Mouse (Mus musculus): ENCODE measurements around the gene Cdc27.
"Not testable (repeated sequence)": the region's sequence is repeated elsewhere in the genome, so short reads cannot be mapped to it uniquely, and the experiment has no call there.

The Cdc27 gene

DNA sequence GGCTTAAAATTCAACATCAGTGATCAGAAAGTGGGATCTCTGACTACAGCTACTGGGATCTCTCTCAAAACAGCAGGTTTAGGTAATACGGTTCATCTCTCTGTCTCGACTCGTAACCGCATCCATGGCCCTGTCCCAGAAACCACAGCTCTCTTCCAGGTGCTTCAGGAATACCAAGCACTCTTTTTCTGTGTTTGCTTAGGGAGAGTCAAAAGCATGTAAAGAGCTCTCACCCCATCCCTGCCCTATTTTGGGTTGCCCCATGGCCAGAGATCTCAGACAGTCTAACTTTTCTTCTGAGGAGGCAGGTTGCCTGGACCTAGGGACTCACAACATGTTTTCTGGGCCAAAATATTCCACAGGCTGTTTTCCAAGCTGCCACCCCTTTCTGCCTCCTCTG, 17.9 kb upstream of the Cdc27 start:
- peak; percentile 17 for DNase-seq

DNA sequence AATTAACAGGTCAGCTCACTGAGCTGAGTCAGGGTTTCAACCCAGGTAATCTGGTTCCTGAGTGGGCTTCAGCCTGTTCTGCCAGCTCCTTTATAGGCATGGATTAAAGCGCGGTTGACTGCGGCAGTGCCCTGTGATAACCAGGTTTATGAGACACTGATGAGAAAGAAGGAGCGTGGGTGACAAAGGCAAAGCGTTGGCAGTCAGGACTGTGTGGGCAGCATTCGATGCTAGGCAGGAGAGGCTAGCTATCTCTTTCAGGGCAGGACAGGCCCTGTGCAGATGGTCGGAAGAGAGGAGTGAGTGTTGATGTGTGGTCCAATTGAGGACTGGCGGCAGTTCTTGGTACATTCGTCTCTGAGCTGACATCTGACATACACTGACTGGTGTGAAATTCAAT, 17.3 kb upstream of the Cdc27 start:
- no peak for DNase-seq

DNA sequence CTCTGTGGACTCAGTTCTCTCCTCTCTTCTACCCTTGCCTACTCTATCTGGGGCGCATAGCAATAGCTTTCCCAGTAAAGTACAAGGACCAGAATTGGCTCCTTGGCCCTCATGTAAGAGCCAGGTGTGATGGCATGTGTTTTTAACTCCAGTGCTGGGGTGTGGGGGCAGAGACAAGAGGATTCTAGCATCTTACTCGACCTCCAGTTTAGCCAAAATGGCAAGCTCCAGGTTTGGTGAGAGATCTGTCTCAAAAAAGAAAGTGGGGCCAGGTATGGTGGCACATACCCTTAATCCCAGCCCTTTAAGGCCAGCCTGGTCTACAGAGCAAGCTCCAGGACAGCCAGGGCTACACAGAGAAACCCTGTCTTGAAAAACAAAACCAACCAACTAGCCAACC, 16.4 kb upstream of the Cdc27 start:
- no peak for DNase-seq

DNA sequence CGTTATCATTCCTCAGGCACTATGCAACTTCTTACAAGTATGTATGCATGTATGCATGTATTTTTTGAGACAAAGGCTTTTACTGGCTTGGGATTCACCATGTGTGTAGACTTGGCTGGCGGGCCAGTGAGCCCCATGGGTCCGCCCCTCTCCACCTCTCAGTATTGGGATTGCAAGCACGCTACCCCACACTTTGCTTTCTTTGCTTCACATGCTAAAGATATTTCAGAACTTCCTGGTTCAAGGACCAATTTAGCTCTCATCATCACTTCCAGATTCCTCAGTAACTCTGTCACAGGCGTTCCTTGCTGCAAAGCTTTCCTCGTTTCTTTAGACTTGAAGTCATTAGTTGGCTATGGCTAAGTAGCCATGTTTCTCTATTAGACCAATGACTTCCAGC, 15.7 kb upstream of the Cdc27 start:
- DNase-seq: no peak

DNA sequence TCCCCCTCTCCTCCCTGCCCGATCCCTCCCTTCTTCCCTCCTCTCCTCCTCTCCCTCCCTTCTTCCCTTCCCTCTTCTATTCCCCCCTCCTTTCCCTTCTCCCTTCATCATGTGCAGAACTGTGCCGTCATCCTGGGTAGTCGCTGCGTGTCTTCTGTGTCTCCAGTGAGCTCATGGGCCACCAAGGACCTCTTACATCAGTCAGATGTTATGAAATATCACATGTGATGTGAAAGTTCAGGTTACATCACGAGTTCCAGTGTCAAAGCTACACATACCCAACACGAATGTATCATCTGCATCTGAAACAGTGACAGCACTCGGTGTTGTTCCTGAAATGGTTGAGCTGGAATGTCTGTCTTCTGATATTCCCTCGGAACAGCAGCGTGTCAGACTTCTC, 14.8 kb upstream of the Cdc27 start:
- DNase-seq: no peak

DNA sequence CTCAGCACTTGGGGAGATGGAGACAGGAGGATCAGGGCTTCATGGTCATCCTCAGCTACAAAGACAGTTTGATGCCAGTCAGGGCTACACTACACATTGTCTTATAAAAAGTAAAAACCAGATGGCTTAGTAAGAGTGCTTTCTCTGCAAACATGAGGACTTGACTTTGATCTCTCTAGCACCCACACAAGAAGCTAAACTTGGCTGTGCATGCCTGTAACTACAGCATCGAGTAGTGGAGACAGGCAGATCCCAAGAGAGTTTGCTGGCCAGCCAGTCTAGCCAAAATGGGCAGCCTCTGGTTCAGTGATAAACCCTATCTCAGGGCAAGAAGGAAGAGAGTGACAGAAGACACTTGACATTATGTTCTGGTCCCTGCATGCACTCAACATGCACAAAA, 13.1 kb upstream of the Cdc27 start:
- no peak for DNase-seq

DNA sequence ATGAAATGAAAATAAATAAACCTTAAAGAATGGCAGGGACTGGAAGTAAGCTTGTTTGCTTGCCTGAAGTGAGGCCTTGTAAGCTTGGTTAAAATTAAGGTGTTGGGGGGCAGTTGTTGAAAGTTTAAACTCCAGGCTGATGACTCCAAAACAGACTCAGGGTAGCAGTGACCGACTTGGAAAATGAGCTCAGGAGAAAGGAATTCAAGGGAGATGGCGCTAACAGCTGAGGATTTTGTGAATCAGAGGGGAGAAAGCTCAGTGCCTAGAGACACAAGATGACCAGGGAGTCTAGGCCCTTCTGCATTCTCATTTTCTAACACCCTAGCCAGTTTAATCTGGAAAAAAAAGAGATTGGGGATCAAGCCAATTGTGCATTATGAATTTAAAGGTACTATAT, 10.6 kb upstream of the Cdc27 start:
- no peak for DNase-seq

DNA sequence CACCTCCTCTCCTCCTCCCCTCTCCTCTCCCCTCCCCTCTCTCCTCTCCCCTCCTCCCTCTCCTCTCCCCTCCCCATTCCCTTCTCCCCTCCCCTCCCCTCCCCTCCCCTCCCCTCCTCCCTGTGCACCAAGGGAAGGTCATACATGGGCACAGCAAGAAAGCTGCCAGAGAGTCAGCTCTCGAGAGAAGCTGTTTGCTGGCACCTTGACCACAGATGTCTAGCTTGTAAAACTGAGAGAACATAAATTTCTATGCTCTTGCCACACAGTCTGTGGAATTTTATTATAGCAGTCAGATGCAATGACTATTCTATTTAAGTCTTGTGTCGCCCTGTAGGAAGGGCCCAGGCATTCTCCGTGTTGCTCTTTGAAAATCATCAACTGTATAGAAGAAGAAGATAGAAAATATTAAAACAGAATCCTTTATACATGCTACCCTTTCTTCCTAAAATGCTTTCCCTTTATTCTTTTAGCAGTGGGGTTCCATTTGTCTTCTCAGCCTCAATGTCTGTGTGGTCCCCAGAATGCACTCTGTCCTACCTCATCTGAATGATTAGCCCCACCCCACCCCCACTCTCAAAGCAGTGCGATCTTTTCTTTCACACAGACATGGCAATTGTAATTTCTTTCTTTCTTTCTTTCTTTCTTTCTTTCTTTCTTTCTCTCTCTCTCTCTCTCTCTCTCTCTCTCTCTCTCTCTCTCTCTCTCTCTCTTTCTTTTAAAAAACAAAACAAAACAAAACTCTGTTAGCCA, 8.4 kb upstream of the Cdc27 start:
- DNase-seq: no peak

DNA sequence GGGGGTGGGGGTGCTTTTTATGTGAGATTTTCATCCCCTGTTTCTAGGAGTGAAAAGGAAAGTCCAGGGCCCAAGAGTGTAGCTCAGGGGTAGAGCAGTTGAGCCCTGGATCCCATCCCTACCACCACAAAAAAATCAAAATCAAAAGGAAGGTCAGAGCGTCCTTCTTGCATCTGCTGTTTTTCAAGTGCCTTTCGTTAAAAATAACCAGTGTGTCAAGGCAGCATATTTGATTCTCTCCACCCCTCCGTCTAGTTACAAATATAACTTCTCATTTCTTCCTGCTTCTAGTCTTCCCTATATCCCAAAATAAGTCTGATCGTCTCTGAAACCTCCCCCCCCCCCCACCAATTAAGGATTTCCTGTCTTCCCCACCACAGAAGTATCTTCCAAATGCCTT, 7.6 kb upstream of the Cdc27 start:
- no peak for DNase-seq

DNA sequence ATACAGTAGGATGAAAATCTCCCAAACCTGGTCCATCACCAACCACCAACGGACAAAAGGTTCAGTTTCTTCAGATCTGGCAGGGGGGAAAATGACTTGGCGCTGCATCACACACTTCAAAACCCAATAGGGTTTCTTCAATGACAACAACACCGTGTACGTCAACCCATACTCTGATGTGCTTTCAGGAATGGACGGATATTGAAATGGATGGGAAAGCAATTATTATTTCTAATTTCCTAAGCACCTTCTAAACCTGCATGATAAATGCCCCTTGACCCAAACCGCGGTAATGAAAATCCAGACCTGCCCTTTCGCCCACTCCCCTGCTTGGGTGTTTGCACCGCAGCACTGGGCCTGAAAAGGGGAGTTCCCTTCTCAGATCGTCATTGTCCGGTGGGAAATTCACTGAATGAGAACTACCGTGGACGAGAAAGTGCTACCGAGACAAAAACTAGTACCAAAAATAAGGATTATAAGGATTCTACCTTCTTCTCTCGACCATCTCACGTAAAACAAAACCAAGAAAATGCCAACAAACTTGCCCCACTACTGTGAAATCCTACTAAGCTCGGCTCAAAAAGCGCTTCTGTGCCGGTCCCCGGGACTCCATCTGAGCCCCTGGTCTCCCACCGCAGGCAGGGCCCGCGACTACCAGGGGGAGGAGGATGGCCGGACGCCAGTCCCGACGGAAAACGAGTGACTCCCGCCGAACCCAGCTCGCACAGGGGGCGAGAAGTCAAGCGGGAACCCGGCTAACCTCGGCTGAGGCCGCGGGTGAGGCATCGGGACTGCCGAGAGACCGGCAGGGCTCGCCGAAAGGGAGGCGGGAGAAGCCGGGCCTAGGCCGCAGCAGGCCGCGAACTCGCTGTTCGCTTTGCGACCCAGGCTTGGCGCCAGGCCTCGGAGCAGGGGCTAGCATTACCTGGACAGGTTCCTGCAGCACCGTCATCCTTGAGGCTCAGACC, 698 bp downstream of the Cdc27 start:
- peak; percentile 89 for DNase-seq

DNA sequence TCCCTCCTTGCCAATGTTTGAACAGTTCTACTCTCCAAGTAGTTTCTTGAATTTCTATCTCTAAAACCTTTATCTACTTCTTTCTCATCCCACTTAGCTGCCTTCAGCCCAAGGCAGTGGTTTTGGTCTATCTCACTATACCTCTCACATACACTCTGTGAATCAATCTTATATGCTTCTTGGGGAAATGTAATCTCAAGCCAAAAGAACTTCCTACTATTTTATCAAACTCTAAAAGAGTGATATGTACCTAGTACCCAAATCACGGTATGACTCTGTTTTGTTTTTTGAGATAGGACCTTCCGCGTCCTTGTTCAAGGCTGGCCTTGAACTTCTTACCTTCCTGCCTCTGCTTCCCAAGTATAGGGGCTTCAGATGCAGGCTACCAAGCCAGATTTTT, 2.9 kb downstream of the Cdc27 start:
- DNase-seq: no peak

DNA sequence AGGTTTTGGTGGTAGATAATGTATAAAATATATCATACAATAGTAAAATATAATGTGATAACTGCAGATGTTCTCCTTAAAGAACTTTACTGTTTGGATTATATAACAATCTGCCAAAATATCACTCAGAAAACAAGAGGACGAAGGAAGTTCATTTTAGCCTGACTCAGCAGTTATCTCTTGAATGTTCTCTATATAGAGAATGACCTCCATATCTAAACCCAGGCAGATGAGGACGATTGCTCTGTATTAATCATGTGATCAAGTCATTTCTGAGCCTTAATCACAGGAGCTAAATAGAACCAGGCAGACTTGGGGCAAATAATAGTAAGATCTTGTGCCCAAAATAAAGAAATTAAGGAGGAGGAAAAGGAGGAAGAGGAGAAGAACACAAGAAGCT, 5.9 kb downstream of the Cdc27 start:
- DNase-seq: no peak

DNA sequence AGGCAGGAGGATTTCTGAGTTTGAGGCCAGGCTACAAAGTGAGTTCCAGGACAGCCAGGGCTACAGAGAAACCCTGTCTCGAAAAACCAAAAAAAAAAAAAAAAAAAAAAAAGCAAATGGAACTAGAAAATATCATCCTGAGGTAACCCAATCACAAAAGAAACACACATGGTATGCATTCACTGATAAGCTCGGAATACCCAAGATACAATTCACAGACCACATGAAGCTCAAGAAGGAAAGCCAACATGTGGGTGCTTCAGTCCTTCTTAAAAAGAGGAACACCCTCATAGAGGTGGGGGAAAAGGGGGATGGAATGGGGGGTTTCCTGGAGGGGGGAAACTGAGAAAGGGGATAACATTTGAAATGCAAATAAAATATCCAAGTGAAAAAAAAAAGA, 7.1 kb downstream of the Cdc27 start:
- DNase-seq: not testable (repeated sequence)

DNA sequence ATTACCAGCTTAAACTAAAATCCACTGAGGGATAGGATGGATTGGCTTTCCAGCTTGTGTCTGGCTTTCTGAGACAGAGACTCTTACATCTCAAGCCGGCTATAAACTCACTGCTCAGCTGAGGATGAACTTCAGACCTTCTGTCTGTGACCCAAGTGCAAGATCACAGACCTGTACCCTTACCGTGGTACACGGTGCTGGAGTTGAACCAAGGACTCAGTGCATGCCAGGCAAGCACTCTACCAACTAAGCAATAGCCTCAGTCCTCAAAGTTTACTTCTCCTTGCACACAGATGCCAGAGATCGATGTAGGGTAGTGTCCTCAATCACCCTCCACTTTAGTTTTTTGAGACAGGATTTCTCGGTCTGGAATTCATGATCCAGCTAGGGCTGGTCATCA, 10.6 kb downstream of the Cdc27 start:
- no peak for DNase-seq

DNA sequence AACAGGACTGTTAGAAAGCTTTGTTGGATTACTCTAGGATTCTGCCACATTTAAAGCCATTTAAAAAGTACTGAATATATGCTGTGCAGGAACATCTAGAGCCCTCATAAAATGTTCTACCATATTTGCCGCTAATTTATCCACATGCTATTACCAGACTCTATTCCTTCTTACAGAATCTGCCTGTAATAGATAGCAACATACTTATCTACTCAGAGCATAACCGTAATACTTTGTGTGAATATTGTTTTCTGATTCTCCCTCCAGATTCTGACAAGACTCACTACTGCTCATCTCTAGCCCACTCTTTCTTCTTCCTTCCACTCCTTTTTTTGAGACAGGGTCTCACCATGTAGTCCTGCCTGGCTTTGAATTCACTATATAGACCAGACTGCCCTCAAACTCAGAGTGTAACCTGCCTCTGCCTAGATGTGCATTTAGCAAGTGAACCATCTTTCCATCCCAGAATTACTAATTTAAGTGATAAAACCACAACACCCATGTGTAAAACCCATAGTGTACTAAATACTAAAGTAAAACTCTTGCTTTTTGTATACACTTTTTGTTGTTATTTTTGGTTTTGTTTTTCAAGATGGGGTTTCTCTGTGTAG, 12.4 kb downstream of the Cdc27 start:
- DNase-seq: no peak

DNA sequence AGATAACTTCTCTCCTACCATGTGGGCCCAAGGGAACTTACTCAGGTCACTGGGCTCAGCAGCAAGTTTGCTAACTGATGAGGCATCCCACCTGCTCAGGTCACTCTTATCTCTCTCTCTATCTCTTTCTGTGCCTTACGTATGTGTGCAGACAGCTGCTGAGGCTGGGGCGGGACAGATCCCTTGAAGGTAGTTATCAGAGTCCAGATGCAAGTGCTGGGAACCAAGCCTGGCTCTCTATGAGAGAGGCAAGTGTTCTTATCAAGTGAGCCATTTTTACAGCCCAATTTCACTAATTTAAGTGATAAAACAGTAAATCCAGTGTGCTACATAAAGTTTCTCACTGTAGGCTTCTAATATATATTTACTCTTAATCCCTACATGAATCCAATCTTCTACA, 13.6 kb downstream of the Cdc27 start:
- DNase-seq: no peak

DNA sequence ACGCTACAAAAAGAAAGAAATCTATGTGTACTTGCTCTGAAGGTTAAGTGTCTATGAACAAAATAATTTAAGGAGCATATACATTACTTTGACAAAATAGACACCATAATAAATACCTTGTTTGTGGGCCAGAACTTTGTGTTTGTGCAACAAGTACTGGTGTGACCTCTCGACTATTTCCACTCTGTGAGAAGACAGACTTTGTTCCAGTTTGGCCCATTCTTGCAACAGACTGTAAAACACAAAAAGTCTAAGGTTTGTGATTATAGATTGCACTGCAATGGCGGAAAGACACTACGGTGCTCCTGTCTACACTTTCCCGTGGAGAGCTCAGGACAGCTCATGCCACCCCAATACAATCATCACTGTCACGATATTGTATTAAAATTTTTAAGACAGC, 24.5 kb downstream of the Cdc27 start:
- DNase-seq: no peak

DNA sequence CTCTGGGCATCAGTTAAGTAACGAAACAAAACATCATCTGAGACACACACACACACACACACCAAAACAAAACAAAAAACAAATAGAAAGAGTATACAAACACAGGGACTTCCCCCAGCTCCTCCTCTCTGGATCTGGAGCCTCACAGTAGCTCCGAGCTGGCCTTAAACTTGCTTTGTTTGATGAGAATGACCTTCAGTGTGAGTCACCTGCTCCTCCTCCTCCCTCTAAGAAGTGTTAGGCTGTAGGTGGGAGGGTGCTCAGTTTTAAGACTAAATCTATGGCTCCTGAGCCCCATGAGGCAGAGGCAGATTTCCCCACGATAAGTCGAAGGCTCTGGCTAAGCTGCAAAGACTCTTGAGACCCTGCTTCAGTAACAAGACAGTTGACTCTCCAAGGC, 38.0 kb downstream of the Cdc27 start:
- DNase-seq: no peak

DNA sequence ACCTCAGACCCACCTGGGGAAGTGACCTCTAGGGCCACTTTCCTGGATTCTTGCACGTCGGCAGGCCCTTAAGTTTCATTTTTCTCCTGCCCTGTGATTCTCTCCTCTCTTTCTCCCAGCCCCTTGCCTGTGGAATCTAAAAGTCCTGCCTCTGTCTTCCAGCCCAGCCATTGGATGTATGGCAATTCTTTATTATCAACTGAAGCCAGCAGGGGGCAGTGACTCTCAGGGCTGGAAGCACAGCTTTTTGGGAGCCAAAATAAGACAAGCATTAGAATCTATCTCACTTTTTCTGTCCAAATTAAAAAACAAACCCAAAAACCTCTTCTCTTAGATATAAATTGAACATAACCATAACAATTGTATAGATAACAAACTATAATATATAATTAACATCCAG, 39.8 kb downstream of the Cdc27 start:
- peak; percentile 52 for DNase-seq

DNA sequence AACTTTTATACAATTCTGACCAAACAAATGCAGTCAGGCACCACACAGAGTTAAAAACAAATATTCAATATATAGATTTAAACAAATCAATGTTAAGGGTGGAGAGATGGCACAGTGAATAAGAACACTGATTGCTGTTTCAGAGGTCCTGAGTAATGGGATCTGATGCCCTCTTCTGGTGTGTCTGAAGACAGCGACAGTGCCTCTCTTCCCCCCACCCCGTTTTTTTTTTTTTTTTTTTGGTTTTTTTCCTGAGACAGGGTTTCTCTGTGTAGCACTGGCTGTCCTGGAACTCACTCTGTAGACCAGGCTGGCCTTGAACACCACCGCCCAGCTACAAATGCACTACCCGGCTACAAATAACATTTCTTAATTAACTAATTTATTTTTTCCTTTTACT, 42.0 kb downstream of the Cdc27 start:
- no peak for DNase-seq

DNA sequence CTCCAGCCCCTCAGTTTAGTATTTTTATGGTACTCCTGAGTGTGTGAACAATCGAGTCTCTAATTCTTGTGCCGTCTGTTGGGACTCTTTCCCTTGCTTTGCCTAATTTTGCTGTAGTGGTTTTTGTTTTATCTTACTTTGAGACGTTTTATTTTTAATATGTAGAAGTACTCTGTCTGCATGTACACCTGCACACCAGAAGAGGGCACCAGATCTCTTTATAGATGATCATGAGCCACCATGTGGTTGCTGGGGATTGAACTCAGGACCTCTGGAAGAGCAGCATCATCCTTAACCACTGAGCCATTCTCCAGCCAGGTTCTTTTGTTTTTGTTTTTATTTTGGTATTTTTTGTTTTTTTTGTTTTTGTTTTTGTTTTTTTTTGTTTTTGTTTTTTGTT, 62.1 kb downstream of the Cdc27 start:
- no peak for DNase-seq

DNA sequence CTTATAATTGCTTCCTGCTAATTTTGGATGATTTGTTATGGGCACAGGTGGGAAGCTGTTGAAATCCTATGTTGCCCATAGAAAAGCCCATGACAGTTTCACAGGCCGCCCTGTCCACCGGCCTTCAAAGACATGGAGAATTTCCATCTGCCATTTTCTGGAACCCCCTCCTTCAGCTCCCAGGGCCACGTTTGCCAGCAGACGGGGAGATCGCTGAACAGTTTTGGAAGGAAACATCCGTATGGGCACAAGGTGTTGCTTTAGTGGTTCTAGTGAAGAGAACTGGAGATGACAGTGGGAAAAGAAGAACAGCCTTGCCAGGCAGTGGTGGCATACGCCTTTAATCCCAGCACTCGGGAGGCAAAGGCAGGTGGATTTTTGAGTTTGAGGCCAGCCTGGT, 68.4 kb downstream of the Cdc27 start:
- DNase-seq: no peak

DNA sequence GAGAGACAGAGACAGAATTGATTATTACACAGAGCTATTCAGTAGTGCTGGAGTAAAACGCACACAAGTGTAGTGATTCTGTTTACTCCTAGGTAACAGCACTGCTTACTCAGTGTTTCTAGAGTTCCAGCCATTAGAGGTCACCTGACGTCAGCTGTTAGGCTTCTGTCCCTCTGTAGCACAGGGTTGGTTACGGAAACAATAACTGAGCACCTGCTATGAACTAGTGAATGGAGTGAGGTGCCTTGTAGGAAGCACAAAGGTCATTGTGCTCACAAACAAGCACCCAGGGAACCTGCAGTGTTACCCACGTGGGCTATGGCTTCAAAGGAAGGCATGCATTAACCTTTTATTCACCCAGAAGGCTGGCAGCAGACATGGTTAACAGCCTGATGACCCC, 70.9 kb downstream of the Cdc27 start:
- no peak for DNase-seq

DNA sequence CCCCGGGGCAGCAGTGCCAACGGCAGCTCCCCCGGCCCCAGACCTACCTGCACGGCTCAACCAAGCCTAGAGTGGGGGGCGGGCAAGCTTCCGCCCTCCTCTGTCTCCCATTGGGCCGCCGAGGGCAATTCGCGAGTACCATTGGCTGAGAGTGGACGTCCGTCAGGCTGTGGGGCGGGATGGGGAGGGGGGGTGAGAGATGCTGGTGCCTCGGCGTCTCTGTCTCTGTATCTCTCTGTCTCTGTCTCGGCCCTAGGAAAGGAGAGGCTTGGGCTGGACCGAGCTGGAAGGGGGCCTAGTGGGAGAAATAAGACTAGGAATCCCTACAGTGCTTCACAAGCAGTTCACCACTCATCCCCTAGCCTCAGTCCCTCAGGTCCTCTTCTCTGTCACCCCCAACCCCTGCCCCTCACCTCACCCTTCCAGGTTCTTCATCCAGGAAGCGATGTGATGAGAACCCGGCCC, 81.0 kb downstream of the Cdc27 start:
- DNase-seq: peak; percentile 93
